25 mouse cellular contexts compared by ENCODE assay signal in the genomic region with DNA sequence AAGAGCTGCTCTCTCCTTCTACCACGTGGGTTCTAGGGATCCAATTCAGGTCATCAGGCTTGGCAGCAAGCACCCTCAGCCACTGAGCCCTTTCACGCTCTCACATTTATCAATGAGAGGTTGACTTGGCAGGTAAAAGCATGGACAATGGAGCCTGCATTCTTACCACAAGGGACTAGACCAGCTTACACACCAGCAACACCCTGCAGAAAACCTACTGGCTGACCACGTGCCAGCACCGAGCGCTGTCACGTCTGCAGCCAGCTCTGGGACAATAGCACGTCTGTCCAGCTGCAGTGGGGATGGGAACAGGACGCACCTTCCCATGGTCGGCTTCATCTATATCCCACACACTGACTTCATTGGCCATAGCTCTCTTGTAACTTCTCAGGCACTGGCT. TPM values are rescaled to one million over a fixed set of nuclear protein-coding genes. Genes with fewer than 3 reads are reported as not detected.
DNase-seq lines count a peak whose midpoint lies in the region; ATAC-seq and TF ChIP-seq lines count a peak whose summit lies in the region.
"Had no signal": no experiment of that assay in that cellular context is flagged by ENCODE, and none has a peak within 500 bp of the region (broad histone marks: within the 10 kb centered on the region; RNA-seq: fewer than 3 reads in every experiment).

No protein-coding gene starts in this region.

- peaks cover 9% of the 10 kb centered on the region for H3K36me3 ChIP-seq in heart, adult 2 months (ENCODE audit: control insufficient read depth, insufficient read depth, low read length)
- H3K36me3 ChIP-seq in liver, postnatal 0 days (replicated peaks; ENCODE audit: insufficient read depth, low read length), result peaks cover 52% of the 10 kb centered on the region
- peaks cover 77% of the 10 kb centered on the region for H3K36me3 ChIP-seq in liver, embryonic 12.5 days
- peaks cover 13% of the 10 kb centered on the region for H3K36me3 ChIP-seq in midbrain, embryonic 11.5 days (ENCODE audit: control insufficient read depth, insufficient read depth, low read length)
- peaks cover 72% of the 10 kb centered on the region for H3K36me3 ChIP-seq in midbrain, embryonic 14.5 days (ENCODE audit: control insufficient read depth, insufficient read depth, low read length)

- peak; percentile 53; the same call in 1 of the 2 replicates for TF ChIP-seq EP300 in heart, adult 2 months (IDR thresholded peaks at IDR 0.05; ENCODE audit: insufficient read depth, low read depth, low read length)
- no peak for TF ChIP-seq EP300 in liver, postnatal 0 days (IDR thresholded peaks at IDR 0.05; ENCODE audit: low read depth)

- H3K27me3 ChIP-seq in heart, adult 2 months (ENCODE audit: control insufficient read depth, insufficient read depth, low read length), result no peaks in the 10 kb centered on the region
- H3K27me3 ChIP-seq in liver, postnatal 0 days (ENCODE audit: insufficient read depth, low read length), result no peaks in the 10 kb centered on the region
- no peaks in the 10 kb centered on the region for H3K27me3 ChIP-seq in liver, embryonic 12.5 days (replicated peaks)
- no peaks in the 10 kb centered on the region for H3K27me3 ChIP-seq in midbrain, embryonic 11.5 days (ENCODE audit: control insufficient read depth, insufficient read depth, low read length)
- H3K27me3 ChIP-seq in midbrain, embryonic 14.5 days (ENCODE audit: control insufficient read depth, insufficient read depth, low read length), result no peaks in the 10 kb centered on the region
- H3K27me3 ChIP-seq: CH12.LX, Patski had no signal

- TF ChIP-seq CTCF in heart, adult 2 months (IDR thresholded peaks at IDR 0.05), result no peak; the same call in 1 of the 2 replicates
- TF ChIP-seq CTCF in liver, postnatal 0 days (IDR thresholded peaks at IDR 0.05; ENCODE audit: low read depth), result no peak

- peaks cover 2% of the 10 kb centered on the region; the same call in 1 of the 2 replicates for H3K79me2 ChIP-seq in heart, adult 2 months (replicated peaks; ENCODE audit: control insufficient read depth, insufficient read depth, low read length)

- no peak overlapping the region for H3K4me2 ChIP-seq in liver, postnatal 0 days (ENCODE audit: low read depth, low read length)
- no peak overlapping the region for H3K4me2 ChIP-seq in liver, embryonic 12.5 days
- no peak overlapping the region for H3K4me2 ChIP-seq in midbrain, embryonic 11.5 days
- H3K4me2 ChIP-seq in midbrain, embryonic 14.5 days (ENCODE audit: low read length), result no peak overlapping the region

- H3K4me3 ChIP-seq in heart, adult 2 months, result no peak overlapping the region
- H3K4me3 ChIP-seq in liver, postnatal 0 days (ENCODE audit: low read depth, low read length), result no peak overlapping the region
- no peak overlapping the region for H3K4me3 ChIP-seq in liver, embryonic 12.5 days
- H3K4me3 ChIP-seq in midbrain, embryonic 11.5 days (ENCODE audit: low read depth, low read length), result no peak overlapping the region
- no peak overlapping the region for H3K4me3 ChIP-seq in midbrain, embryonic 14.5 days (replicated peaks; ENCODE audit: low read depth, low read length)

- DNase-seq in heart, adult 11 months, result peak; percentile 94
- DNase-seq in heart, postnatal 14 days, result no peak
- DNase-seq in heart, adult 2 months, result peak in 1 of 2 experiments; percentile 31
- no peak for DNase-seq in heart, postnatal 25 days (ENCODE audit: low spot score)
- peak; percentile 12 for DNase-seq in liver, postnatal 0 days
- peak; percentile 57 for DNase-seq in midbrain, embryonic 11.5 days (ENCODE audit: low spot score, missing footprints)
- DNase-seq in midbrain, embryonic 14.5 days, result no peak
- DNase-seq: adrenal gland, adult 2 months; adrenal gland, adult 8-10 months; cerebellum, adult 11 months; cerebellum, adult 11-12 months had no signal

- no peak overlapping the region for H3K9ac ChIP-seq in heart, adult 2 months (ENCODE audit: low read depth, low read length)
- no peak overlapping the region for H3K9ac ChIP-seq in liver, postnatal 0 days (replicated peaks)
- no peak overlapping the region for H3K9ac ChIP-seq in liver, embryonic 12.5 days
- no peak overlapping the region for H3K9ac ChIP-seq in midbrain, embryonic 11.5 days (ENCODE audit: low read length)
- no peak overlapping the region for H3K9ac ChIP-seq in midbrain, embryonic 14.5 days (replicated peaks; ENCODE audit: low read length)

- WGBS in heart, adult 2 months, result 72% methylated on average over 9 of the region's 9 CpGs
- WGBS in liver, postnatal 0 days (ENCODE audit: insufficient replicate concordance), result 91% methylated on average over 9 of the region's 9 CpGs
- WGBS in liver, embryonic 12.5 days (ENCODE audit: insufficient replicate concordance), result 90% methylated on average over 9 of the region's 9 CpGs
- 96% methylated on average over 9 of the region's 9 CpGs for WGBS in midbrain, embryonic 11.5 days
- WGBS in midbrain, embryonic 14.5 days, result 97% methylated on average over 9 of the region's 9 CpGs

- no peaks in the 10 kb centered on the region for H3K4me1 ChIP-seq in heart, adult 2 months (ENCODE audit: control insufficient read depth, insufficient read depth, low read length)
- peaks cover 6% of the 10 kb centered on the region; the same call in 1 of the 2 replicates for H3K4me1 ChIP-seq in liver, postnatal 0 days (ENCODE audit: insufficient read depth)
- H3K4me1 ChIP-seq in liver, embryonic 12.5 days, result peaks cover 24% of the 10 kb centered on the region
- no peaks in the 10 kb centered on the region for H3K4me1 ChIP-seq in midbrain, embryonic 11.5 days (ENCODE audit: control insufficient read depth, insufficient read depth, low read length)
- no peaks in the 10 kb centered on the region for H3K4me1 ChIP-seq in midbrain, embryonic 14.5 days (ENCODE audit: control insufficient read depth, insufficient read depth, low read length)

- no peaks in the 10 kb centered on the region for H3K9me3 ChIP-seq in liver, postnatal 0 days (ENCODE audit: low read length)
- H3K9me3 ChIP-seq in liver, embryonic 12.5 days (replicated peaks), result no peaks in the 10 kb centered on the region
- no peaks in the 10 kb centered on the region for H3K9me3 ChIP-seq in midbrain, embryonic 11.5 days (ENCODE audit: control insufficient read depth, low read length)
- H3K9me3 ChIP-seq in midbrain, embryonic 14.5 days (ENCODE audit: control insufficient read depth, low read length), result no peaks in the 10 kb centered on the region
- H3K9me3 ChIP-seq: G1E had no signal

- no peak for ATAC-seq in liver, postnatal 0 days
- no peak for ATAC-seq in liver, embryonic 12.5 days
- no peak for ATAC-seq in midbrain, embryonic 11.5 days (ENCODE audit: low FRiP score)
- ATAC-seq in midbrain, embryonic 14.5 days (ENCODE audit: low FRiP score, low TSS enrichment), result no peak
- ATAC-seq: activated CD4-positive, CD25-positive, alpha-beta regulatory T cell, adult 4 months; CD4-positive, CD25-positive, alpha-beta regulatory T cell, adult 4 months; Patski had no signal

- TF ChIP-seq POLR2A in heart, adult 2 months (IDR thresholded peaks at IDR 0.05; ENCODE audit: insufficient read depth, low read depth, low read length), result no peak

- no peak overlapping the region for H3K27ac ChIP-seq in heart, adult 2 months
- H3K27ac ChIP-seq in liver, postnatal 0 days (ENCODE audit: low read depth), result no peak overlapping the region
- no peak overlapping the region for H3K27ac ChIP-seq in liver, embryonic 12.5 days
- no peak overlapping the region for H3K27ac ChIP-seq in midbrain, embryonic 11.5 days (ENCODE audit: low read depth, low read length)
- H3K27ac ChIP-seq in midbrain, embryonic 14.5 days (replicated peaks; ENCODE audit: low read depth, low read length), result no peak overlapping the region

- intact Hi-C loops in heart, postnatal 14 days (cut with DNase I), result no loop called here
- intact Hi-C loops in heart, adult 2 months (cut with DNase I), result no loop called here
- intact Hi-C loops in heart, postnatal 25 days (cut with DNase I), result no loop called here

RNA-seq across cellular contexts. Expression of gene Upk1a, which starts 6.0 kb away (rescaled TPM):
- total RNA-seq in heart, postnatal 14 days (2021), result under 1 TPM; 0.34 to 0.38 TPM
- under 1 TPM in 1 of 2 experiments, not detected in 1; 0.36 TPM for total RNA-seq in heart, adult 2 months (2021)
- 2.8 and 4.8 TPM in 2 replicates for polyA plus RNA-seq in heart, adult 2 months (2012; rRNA removed)
- under 1 TPM in 1 of 2 experiments, not detected in 1; 0.52 TPM for total RNA-seq in heart, postnatal 25 days (2021)
- 0.07 and 0.14 TPM in 2 replicates for polyA plus RNA-seq in liver, postnatal 0 days (2015; fragmentation: Nextera tagmentation; extraction: Ambion mirVana)
- polyA plus RNA-seq in liver, embryonic 12.5 days (2016; fragmentation: Nextera tagmentation; extraction: Ambion mirVana), result 0.25 and 0.33 TPM in 2 replicates
- 0.67 and 1.0 TPM in 2 replicates for polyA plus RNA-seq in midbrain, embryonic 11.5 days (2014; fragmentation: Nextera tagmentation; extraction: Ambion mirVana)
- polyA plus RNA-seq in midbrain, embryonic 14.5 days (2014; fragmentation: Nextera tagmentation; extraction: Ambion mirVana), result 0.15 and 0.20 TPM in 2 replicates

RNA-seq across cellular contexts. Expression of gene Cox6b1, which starts 7.3 kb away (rescaled TPM):
- 1,000 to 10,000 TPM; 4,389 to 4,822 TPM for total RNA-seq in heart, postnatal 14 days (2021)
- 1,000 to 10,000 TPM; 4,061 to 4,696 TPM for total RNA-seq in heart, adult 2 months (2021)
- polyA plus RNA-seq in heart, adult 2 months (2012; rRNA removed), result 1,860 and 2,330 TPM in 2 replicates
- total RNA-seq in heart, postnatal 25 days (2021), result 1,000 to 10,000 TPM; 4,579 to 4,828 TPM
- polyA plus RNA-seq in liver, postnatal 0 days (2015; fragmentation: Nextera tagmentation; extraction: Ambion mirVana), result 995 and 998 TPM in 2 replicates
- 691 and 732 TPM in 2 replicates for polyA plus RNA-seq in liver, embryonic 12.5 days (2016; fragmentation: Nextera tagmentation; extraction: Ambion mirVana)
- polyA plus RNA-seq in midbrain, embryonic 11.5 days (2014; fragmentation: Nextera tagmentation; extraction: Ambion mirVana), result 791 and 797 TPM in 2 replicates
- polyA plus RNA-seq in midbrain, embryonic 14.5 days (2014; fragmentation: Nextera tagmentation; extraction: Ambion mirVana), result 999 and 1,303 TPM in 2 replicates

RNA-seq across cellular contexts. Expression of gene Etv2, which starts 17.0 kb away (rescaled TPM):
- total RNA-seq in heart, postnatal 14 days (2021), result not detected
- not detected for total RNA-seq in heart, adult 2 months (2021)
- not detected in 2 replicates for polyA plus RNA-seq in heart, adult 2 months (2012; rRNA removed)
- not detected for total RNA-seq in heart, postnatal 25 days (2021)
- not detected in 2 replicates for polyA plus RNA-seq in liver, postnatal 0 days (2015; fragmentation: Nextera tagmentation; extraction: Ambion mirVana)
- polyA plus RNA-seq in liver, embryonic 12.5 days (2016; fragmentation: Nextera tagmentation; extraction: Ambion mirVana), result 0.12 and 0.19 TPM in 2 replicates
- polyA plus RNA-seq in midbrain, embryonic 11.5 days (2014; fragmentation: Nextera tagmentation; extraction: Ambion mirVana), result not detected in 2 replicates
- polyA plus RNA-seq in midbrain, embryonic 14.5 days (2014; fragmentation: Nextera tagmentation; extraction: Ambion mirVana), result not detected in 2 replicates
- total RNA-seq: adrenal gland, adult 18-20 months; adrenal gland, adult 2 months; adrenal gland, adult 8-10 months; adrenal gland, postnatal 10 days; adrenal gland, postnatal 14 days; adrenal gland, postnatal 25 days; adrenal gland, postnatal 36 days; adrenal gland, postnatal 4 days; CH12.LX; G1E had no signal
- polyA plus RNA-seq: activated CD4-positive, CD25-positive, alpha-beta regulatory T cell, adult 4 months; adrenal gland, adult 2 months; brain, embryonic 14.5 days; C2C12; CD4-positive, CD25-positive, alpha-beta regulatory T cell, adult 4 months; G1E; Patski had no signal

RNA-seq across cellular contexts. Expression of gene Zbtb32, which starts 19.9 kb away (rescaled TPM):
- total RNA-seq in heart, postnatal 14 days (2021), result not detected
- total RNA-seq in heart, adult 2 months (2021), result under 1 TPM in 1 of 2 experiments, not detected in 1; 0.11 TPM
- 0.20 and 0.64 TPM in 2 replicates for polyA plus RNA-seq in heart, adult 2 months (2012; rRNA removed)
- not detected for total RNA-seq in heart, postnatal 25 days (2021)
- polyA plus RNA-seq in liver, postnatal 0 days (2015; fragmentation: Nextera tagmentation; extraction: Ambion mirVana), result 0.53 and 1.2 TPM in 2 replicates
- 0.17 and 0.20 TPM in 2 replicates for polyA plus RNA-seq in liver, embryonic 12.5 days (2016; fragmentation: Nextera tagmentation; extraction: Ambion mirVana)
- polyA plus RNA-seq in midbrain, embryonic 11.5 days (2014; fragmentation: Nextera tagmentation; extraction: Ambion mirVana), result 0.21 and 0.25 TPM in 2 replicates
- 0.34 and 0.47 TPM in 2 replicates for polyA plus RNA-seq in midbrain, embryonic 14.5 days (2014; fragmentation: Nextera tagmentation; extraction: Ambion mirVana)

RNA-seq across cellular contexts. Expression of gene Kmt2b, which starts 30.1 kb away (rescaled TPM):
- total RNA-seq in heart, postnatal 14 days (2021), result 10 to 100 TPM; 22.6 to 26.9 TPM
- 10 to 100 TPM; 15.6 to 15.9 TPM for total RNA-seq in heart, adult 2 months (2021)
- polyA plus RNA-seq in heart, adult 2 months (2012; rRNA removed), result 25.6 and 28.3 TPM in 2 replicates
- total RNA-seq in heart, postnatal 25 days (2021), result 10 to 100 TPM; 17.5 to 22.7 TPM
- 1.9 and 3.1 TPM in 2 replicates for polyA plus RNA-seq in liver, postnatal 0 days (2015; fragmentation: Nextera tagmentation; extraction: Ambion mirVana)
- 4.5 and 4.9 TPM in 2 replicates for polyA plus RNA-seq in liver, embryonic 12.5 days (2016; fragmentation: Nextera tagmentation; extraction: Ambion mirVana)
- polyA plus RNA-seq in midbrain, embryonic 11.5 days (2014; fragmentation: Nextera tagmentation; extraction: Ambion mirVana), result 10.3 and 10.7 TPM in 2 replicates
- 13.1 and 15.4 TPM in 2 replicates for polyA plus RNA-seq in midbrain, embryonic 14.5 days (2014; fragmentation: Nextera tagmentation; extraction: Ambion mirVana)

Comparison
In these comparisons a context has a peak if more than half of its experiments do, and no peak if none do; other contexts are left out.
1. DNase-seq: peak in heart, adult 11 months (single experiment), liver, postnatal 0 days (single experiment) and midbrain, embryonic 11.5 days (single experiment); none in heart, postnatal 14 days (0 of 2), heart, postnatal 25 days (single experiment) and midbrain, embryonic 14.5 days (single experiment).